Mouse (Mus musculus) embryonic facial prominence, embryonic 10.5 days (tissue): ENCODE measurements around the gene Tor2a. TPM values are rescaled to one million over a fixed set of nuclear protein-coding genes. Genes with fewer than 3 reads are reported as not detected.
A peak's percentile ranks its signal among the peaks of the same experiment; 100 is the strongest.

ENCODE experiments used
- DNase-seq: peaks from one replicate; pipeline ENCODE4 v3.0.0-alpha.2; 2017; ENCODE audit warnings: low spot score
- H3K27ac ChIP-seq: fragments of 300-500 bp; sonication (generic); replicated peaks from 2 replicates; pipeline ENCODE4 v1.5.1; 2016; ENCODE audit warnings: mild to moderate bottlenecking
- H3K27me3 ChIP-seq: fragments of 300-500 bp; sonication (generic); replicated peaks from 2 replicates; pipeline ENCODE4 v1.6.1; 2016; ENCODE audit warnings: low read depth, mild to moderate bottlenecking; ENCODE audit not compliant: poor library complexity, severe bottlenecking
- H3K36me3 ChIP-seq: fragments of 300-500 bp; sonication (generic); replicated peaks from 2 replicates; pipeline ENCODE4 v1.6.1; 2016; ENCODE audit warnings: mild to moderate bottlenecking, moderate library complexity
- H3K4me1 ChIP-seq: fragments of 300-500 bp; sonication (generic); 2 replicates; pipeline ENCODE4 v1.6.1; 2016
- H3K4me3 ChIP-seq: fragments of 300-500 bp; sonication (generic); 2 replicates; pipeline ENCODE4 v1.5.1; 2016; ENCODE audit warnings: mild to moderate bottlenecking, moderate library complexity
- H3K9me3 ChIP-seq: fragments of 300-500 bp; sonication (generic); 2 replicates; pipeline ENCODE4 v1.6.1; 2016; ENCODE audit warnings: mild to moderate bottlenecking
- WGBS: fragments of 180-500 bp; shearing (Covaris S2); methylation state at CpG from one replicate; pipeline ENCODE4 v1.1.7; 2016; 5-methylcytosine and 5-hydroxymethylcytosine counted together
- polyA plus RNA-seq: library from polyadenylated mRNA; unstranded; fragments of >200 nt; fragmentation: Nextera tagmentation; extraction: Ambion mirVana; gene quantifications from 2 replicates; pipeline ENCODE4 v1.2.1, GENCODE M21; 2016

Gene Tor2a
- polyA plus RNA-seq, 1 experiment from 2014 or later, result 48.9 TPM

- Histone ChIP-seq H3K27me3 (peaks cover 11% of the 10 kb centered on the region; the same call in 1 of the 2 replicates), H3K9me3 (no peaks in the 10 kb centered on the region), H3K36me3 (peaks cover 70% of the 10 kb centered on the region), H3K27ac (peak overlapping the region; percentile 66), H3K4me3 (peak overlapping the region; percentile 54), H3K4me1 (peaks cover 28% of the 10 kb centered on the region)
- peak; percentile 88 for DNase-seq
- 3% methylated on average over 31 of the region's 31 CpGs for WGBS
These were observed 6.0 kb upstream of the Tor2a start for GRCm38 (mm10) chr2:32750887-32751664.

- H3K27ac ChIP-seq, result peak overlapping the region; percentile 66
- H3K4me1 ChIP-seq, result peaks cover 28% of the 10 kb centered on the region
- 23% methylated on average over 10 of the region's 10 CpGs for WGBS
- peak overlapping the region; percentile 54 for H3K4me3 ChIP-seq
- DNase-seq, result no peak
- peaks cover 64% of the 10 kb centered on the region for H3K36me3 ChIP-seq
- H3K9me3 ChIP-seq, result no peaks in the 10 kb centered on the region
- peaks cover 11% of the 10 kb centered on the region; the same call in 1 of the 2 replicates for H3K27me3 ChIP-seq
These were observed 5.4 kb upstream of the Tor2a start for GRCm38 (mm10) chr2:32751665-32752033.

DNA sequence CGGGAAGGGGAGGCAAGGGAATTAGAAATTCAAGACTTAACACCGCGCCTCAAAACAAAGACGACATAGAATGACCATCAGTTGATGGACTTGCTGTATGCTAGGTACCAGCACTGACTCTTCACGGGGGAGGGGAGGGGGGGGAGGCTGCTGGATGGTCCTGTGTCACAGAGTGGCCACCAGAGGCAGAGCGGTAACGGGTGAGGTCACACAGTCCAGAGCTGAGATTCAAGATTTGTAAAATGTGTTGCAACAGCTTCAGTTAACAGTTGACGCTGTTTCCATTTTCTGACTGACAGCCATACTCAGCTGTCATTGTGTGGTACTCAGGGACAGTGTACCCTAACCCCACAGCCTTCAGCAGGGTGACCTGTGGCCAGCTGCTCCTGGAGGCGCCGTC lies 4.9 kb upstream of the Tor2a start:
- peak overlapping the region; percentile 54 for H3K4me3 ChIP-seq
- peaks cover 33% of the 10 kb centered on the region for H3K4me1 ChIP-seq
- no peaks in the 10 kb centered on the region for H3K9me3 ChIP-seq
- H3K27me3 ChIP-seq, result peaks cover 11% of the 10 kb centered on the region; the same call in 1 of the 2 replicates
- WGBS, result 64% methylated on average over 10 of the region's 10 CpGs
- DNase-seq, result no peak
- H3K36me3 ChIP-seq, result peaks cover 58% of the 10 kb centered on the region
- no peak overlapping the region for H3K27ac ChIP-seq

DNA sequence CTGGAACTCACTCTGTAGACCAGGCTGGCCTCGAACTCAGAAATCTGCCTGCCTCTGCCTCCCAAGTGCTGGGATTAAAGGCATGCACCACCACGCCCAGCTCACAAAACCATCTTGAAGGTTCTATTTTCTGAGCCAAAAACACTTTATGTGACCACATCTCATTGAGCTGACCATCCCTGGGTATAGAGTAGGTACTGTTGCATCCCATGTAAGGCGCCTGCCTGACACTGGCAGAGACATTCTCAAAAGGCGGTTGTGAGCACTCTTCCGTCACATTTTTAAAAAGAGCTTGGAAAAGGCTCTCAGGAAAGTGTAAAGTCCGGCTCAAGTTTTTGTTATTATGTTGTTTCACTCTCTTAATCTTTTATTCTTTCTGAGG lies 369 bp upstream of the Tor2a start:
- Histone ChIP-seq H3K9me3 (no peaks in the 10 kb centered on the region), H3K27me3 (peaks cover 11% of the 10 kb centered on the region; the same call in 1 of the 2 replicates), H3K4me1 (peaks cover 33% of the 10 kb centered on the region), H3K36me3 (peaks cover 55% of the 10 kb centered on the region), H3K27ac (no peak overlapping the region), H3K4me3 (peak overlapping the region; percentile 75)
- 36% methylated on average over 6 of the region's 6 CpGs for WGBS
- DNase-seq, result no peak

DNA sequence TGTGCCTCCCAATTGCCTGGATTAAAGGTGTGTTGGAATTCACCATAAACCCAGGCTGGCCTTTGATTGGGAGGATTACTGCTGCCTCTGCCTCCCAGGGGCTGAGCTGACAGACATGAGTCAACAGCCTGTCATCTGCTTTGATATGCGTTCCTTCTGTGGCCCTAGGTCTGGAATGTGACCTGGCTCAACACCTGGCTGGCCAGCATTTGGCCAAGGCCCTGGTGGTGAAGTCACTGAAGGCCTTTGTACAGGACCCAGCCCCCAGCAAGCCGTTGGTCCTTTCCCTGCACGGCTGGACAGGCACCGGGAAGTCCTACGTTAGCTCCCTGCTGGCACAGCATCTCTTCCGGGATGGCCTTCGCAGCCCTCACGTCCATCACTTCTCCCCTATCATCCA lies 1.5 kb downstream of the Tor2a start:
- H3K4me1 ChIP-seq, result peaks cover 22% of the 10 kb centered on the region
- no peak overlapping the region for H3K27ac ChIP-seq
- DNase-seq, result no peak
- H3K9me3 ChIP-seq, result no peaks in the 10 kb centered on the region
- 76% methylated on average over 8 of the region's 8 CpGs for WGBS
- peaks cover 58% of the 10 kb centered on the region for H3K36me3 ChIP-seq
- peak overlapping the region; percentile 75; the same call in 1 of the 2 replicates for H3K4me3 ChIP-seq
- no peaks in the 10 kb centered on the region; the same call in 1 of the 2 replicates for H3K27me3 ChIP-seq

DNA sequence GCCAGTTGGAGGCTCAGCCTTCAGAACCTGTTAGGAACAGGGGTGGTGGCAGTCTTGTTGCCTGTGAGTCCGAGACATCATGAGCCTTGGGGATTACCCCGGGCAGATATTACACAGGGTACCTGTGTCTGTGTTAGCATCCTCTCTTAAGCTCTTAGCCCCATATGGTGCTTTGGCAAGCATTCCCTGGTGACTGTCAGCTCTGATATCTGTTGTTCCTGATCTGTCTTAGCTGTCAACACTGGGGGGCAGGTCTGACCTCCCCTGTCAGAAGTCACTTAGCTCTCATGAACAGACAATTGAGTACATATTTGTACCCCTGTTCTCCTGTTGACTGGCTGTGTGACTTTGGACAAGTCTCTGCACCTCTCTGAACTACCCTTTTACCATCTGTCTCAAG lies 2.0 kb downstream of the Tor2a start:
- H3K27me3 ChIP-seq, result no peaks in the 10 kb centered on the region
- no peaks in the 10 kb centered on the region for H3K9me3 ChIP-seq
- H3K27ac ChIP-seq, result no peak overlapping the region
- peak overlapping the region; percentile 75; the same call in 1 of the 2 replicates for H3K4me3 ChIP-seq
- 80% methylated on average over 2 of the region's 2 CpGs for WGBS
- H3K4me1 ChIP-seq, result peaks cover 22% of the 10 kb centered on the region
- DNase-seq, result no peak
- H3K36me3 ChIP-seq, result peaks cover 55% of the 10 kb centered on the region

DNA sequence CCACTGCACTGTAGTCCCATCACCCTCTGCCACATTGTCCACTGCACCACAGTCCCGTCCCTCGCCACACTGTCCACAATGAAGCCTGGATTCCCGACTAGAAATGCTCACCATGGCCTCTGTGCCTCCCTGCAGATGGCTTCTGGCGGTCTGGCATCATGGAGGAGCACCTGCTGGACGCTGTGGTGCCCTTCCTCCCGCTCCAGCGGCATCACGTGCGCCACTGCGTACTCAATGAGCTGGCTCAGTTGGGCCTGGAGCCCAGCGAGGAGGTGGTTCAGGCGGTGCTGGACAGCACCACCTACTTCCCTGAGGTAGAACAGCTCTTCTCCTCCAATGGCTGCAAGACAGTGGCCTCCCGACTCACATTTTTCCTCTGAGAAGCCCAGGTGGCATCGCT lies 4.3 kb downstream of the Tor2a start:
- H3K4me3 ChIP-seq, result no peak overlapping the region
- no peaks in the 10 kb centered on the region for H3K9me3 ChIP-seq
- H3K36me3 ChIP-seq, result peaks cover 43% of the 10 kb centered on the region
- 87% methylated on average over 14 of the region's 14 CpGs for WGBS
- H3K27ac ChIP-seq, result no peak overlapping the region
- H3K4me1 ChIP-seq, result peaks cover 22% of the 10 kb centered on the region
- DNase-seq, result no peak
- H3K27me3 ChIP-seq, result no peaks in the 10 kb centered on the region

DNA sequence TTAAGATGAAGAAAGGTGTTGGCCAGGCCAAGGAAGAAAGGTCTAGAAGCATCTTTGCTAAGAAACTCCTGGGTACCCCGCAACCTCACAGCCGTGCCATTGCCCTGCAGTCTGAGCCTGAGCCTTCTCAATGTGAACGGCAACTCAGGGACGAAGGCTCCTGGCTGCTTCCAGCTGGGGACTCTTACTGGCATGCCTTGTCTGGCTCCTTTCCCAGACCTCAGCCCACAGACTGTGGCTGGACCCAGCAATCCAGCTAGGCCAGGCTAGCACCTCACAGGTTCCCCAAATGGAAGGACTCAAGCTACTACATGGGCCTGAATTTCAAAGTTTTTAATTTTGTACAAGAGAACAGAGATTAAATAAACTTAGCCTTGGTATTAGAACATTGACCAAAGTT lies 4.8 kb downstream of the Tor2a start:
- WGBS, result 95% methylated on average over 4 of the region's 4 CpGs

DNA sequence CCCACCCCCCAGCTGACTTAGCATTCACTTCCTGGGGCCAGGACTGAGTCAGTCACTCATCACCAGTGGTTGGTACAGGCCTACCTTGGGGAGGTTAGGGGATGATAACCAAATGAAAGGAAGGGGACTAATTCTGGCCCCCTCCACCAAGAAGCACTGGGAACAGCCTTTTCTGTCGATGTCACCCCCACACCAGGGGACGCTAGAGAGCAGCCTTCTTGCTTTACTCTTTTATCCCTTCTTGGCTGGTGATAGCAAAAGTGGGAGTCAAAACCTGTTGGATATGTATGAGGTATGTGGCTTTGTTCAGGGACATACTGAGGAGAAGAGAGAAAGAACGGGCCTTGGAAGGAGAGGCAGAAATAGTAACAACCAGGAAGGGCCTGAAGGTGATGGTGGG lies 6.3 kb downstream of the Tor2a start:
- 76% methylated on average over 3 of the region's 3 CpGs for WGBS
- Histone ChIP-seq H3K27me3 (no peaks in the 10 kb centered on the region), H3K4me1 (peaks cover 22% of the 10 kb centered on the region), H3K27ac (no peak overlapping the region), H3K4me3 (no peak overlapping the region), H3K9me3 (no peaks in the 10 kb centered on the region), H3K36me3 (peaks cover 43% of the 10 kb centered on the region)
- no peak for DNase-seq

More for the DNA sequence above, 4.8 kb downstream of the Tor2a start:
- no peak for DNase-seq
- Histone ChIP-seq H3K9me3 (no peaks in the 10 kb centered on the region), H3K27ac (no peak overlapping the region), H3K36me3 (peaks cover 43% of the 10 kb centered on the region), H3K27me3 (no peaks in the 10 kb centered on the region), H3K4me3 (no peak overlapping the region), H3K4me1 (peaks cover 25% of the 10 kb centered on the region)

- no peak for DNase-seq
- H3K36me3 ChIP-seq, result peaks cover 12% of the 10 kb centered on the region
- H3K27me3 ChIP-seq, result 0 out of 2 replicates have a peak, but pooled peaks cover 6% of the 10 kb centered on the region
- H3K4me3 ChIP-seq, result no peak overlapping the region
- 78% methylated on average over 12 of the region's 12 CpGs for WGBS
- no peak overlapping the region for H3K27ac ChIP-seq
- peaks cover 51% of the 10 kb centered on the region for H3K4me1 ChIP-seq
- H3K9me3 ChIP-seq, result no peaks in the 10 kb centered on the region
These were observed 10.2 kb downstream of the Tor2a start for GRCm38 (mm10) chr2:32767241-32767640.

- no peaks in the 10 kb centered on the region for H3K9me3 ChIP-seq
- DNase-seq, result peak; percentile 38
- H3K36me3 ChIP-seq, result no peaks in the 10 kb centered on the region
- 0 out of 2 replicates have a peak, but pooled peaks cover 10% of the 10 kb centered on the region for H3K27me3 ChIP-seq
- WGBS, result 53% methylated on average over 19 of the region's 19 CpGs
- peaks cover 54% of the 10 kb centered on the region for H3K4me1 ChIP-seq
- 0 out of 2 replicates have a peak overlapping the region, but pooled peaks have one; percentile 21 for H3K4me3 ChIP-seq
- H3K27ac ChIP-seq, result no peak overlapping the region
These were observed 11.7 kb downstream of the Tor2a start for GRCm38 (mm10) chr2:32768661-32769285.

DNA sequence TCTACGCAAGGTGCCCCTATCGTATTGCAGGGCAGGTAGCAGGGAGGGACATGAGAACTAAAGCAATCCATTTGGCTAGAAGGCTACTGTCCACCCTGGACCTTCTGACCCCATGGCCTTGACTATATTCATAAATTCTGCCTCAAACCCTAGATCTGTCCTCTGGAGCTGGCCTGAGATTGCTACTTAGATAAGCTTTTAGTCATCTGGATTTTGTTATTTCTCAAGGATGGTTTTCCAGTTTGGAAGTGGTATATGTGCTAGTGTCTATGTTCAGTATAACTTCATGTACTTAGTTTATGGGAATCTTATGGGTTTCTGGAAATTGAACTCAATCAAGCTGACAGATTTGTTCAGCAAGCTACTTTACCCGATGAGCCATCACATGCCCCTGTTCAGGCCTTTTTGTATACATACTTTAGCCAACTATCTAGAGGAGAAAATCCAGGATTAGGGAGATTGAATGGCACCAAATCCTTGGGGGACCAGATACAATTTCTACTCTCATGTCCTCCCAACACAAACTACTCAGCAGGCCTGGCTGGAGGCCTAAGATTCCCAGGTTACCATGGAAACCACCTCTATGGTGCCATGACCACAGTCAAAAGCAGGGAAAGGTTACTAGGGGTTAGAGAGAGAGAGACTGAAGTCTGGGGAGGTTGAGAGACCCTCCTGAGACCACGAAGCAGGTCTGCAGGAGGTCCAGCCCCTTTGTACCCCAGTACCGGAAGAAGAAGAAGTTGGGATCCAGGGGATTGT lies 12.5 kb downstream of the Tor2a start:
- Histone ChIP-seq H3K9me3 (no peaks in the 10 kb centered on the region), H3K36me3 (no peaks in the 10 kb centered on the region), H3K27me3 (0 out of 2 replicates have a peak, but pooled peaks cover 12% of the 10 kb centered on the region), H3K4me3 (no peak overlapping the region), H3K27ac (no peak overlapping the region), H3K4me1 (peaks cover 55% of the 10 kb centered on the region)
- 74% methylated on average over 5 of the region's 5 CpGs for WGBS
- DNase-seq, result no peak
